Mouse (Mus musculus) erythroblast, embryonic 14.5 days (primary cell): ENCODE data around the gene Psmc3ip.

Experiments
- GATA1 ChIP-seq: IDR thresholded peaks from 2 replicates; pipeline ENCODE4 v1.6.1; 2012; ENCODE audit warnings: low read length, inconsistent platforms, mixed read lengths
- TAL1 ChIP-seq: IDR thresholded peaks from 3 replicates; pipeline ENCODE4 v1.6.1; 2012; ENCODE audit warnings: low read length, inconsistent platforms, mixed read lengths

DNA sequence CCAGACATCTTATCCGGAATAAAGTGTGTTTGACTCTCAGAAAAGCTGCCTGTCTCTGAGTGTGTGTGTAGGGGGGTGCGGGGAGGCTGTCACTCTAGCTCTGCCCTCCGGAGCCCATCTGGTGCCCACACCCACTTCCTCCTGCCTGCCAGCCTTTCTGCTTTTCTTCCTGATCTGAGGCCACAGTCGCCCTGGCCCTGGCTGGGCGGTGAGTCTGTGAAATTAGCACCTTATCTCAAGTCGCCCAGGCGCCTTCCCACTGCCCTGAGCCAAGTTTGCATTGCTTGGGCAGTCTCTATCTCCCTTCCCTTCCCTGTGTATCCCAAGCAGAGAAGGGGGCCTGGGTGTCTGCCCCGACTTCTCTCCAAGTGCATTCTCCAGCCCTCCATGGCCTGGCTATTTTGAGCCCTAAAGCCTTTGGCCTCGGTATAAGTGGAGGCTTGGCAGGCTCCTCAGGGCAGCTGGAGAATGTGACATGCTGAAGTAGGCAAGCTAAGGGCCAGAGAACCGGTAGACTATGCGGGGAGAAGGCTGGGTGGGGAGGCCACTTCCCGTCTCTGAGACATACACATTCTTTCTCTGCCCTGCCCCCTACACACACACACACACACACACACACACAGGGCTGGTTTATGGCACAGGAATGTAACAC lies 31.4 kb downstream of the Psmc3ip start:
- TF ChIP-seq TAL1 (peak; percentile 93), GATA1 (peak; percentile 81)
